Mouse (Mus musculus): ENCODE results near the gene Sart3. TPM values are rescaled to one million over a fixed set of nuclear protein-coding genes. Genes with fewer than 3 reads are reported as not detected.
A peak's percentile ranks its signal among the peaks of the same experiment; 100 is the strongest.

Sart3 gene
- polyA plus RNA-seq, 1 experiment from 2014 or later: 47.4 TPM

- no peak overlapping the region for H3K9ac ChIP-seq
Measured at GRCm38 (mm10) chr5:113703803-113704585, 68.3 kb downstream of the Sart3 start.

GRCm38 (mm10) chr5:113700388-113701023 is 71.8 kb downstream of the Sart3 start:
- Histone ChIP-seq H3K36me3 (no peaks in the 10 kb centered on the region), H3K27ac (replicated peaks) (no peak overlapping the region), H3K27me3 (no peaks in the 10 kb centered on the region), H3K9me3 (no peaks in the 10 kb centered on the region), H3K4me2 (no peak overlapping the region), H3K4me1 (replicated peaks) (peaks cover 21% of the 10 kb centered on the region), H3K9ac (no peak overlapping the region), H3K4me3 (no peak overlapping the region)
- 83% methylated on average over 19 of the region's 19 CpGs for WGBS
- ATAC-seq (ENCODE audit: low FRiP score, low read depth): no peak

More at GRCm38 (mm10) chr5:113703803-113704585, 68.3 kb downstream of the Sart3 start:
- WGBS: 22% methylated on average over 21 of the region's 21 CpGs
- peak overlapping the region; percentile 75 for H3K27ac ChIP-seq (replicated peaks)
- peak; percentile 74 for ATAC-seq (ENCODE audit: low FRiP score, low read depth)
- peaks cover 21% of the 10 kb centered on the region for H3K4me1 ChIP-seq (replicated peaks)
- H3K4me3 ChIP-seq: no peak overlapping the region
- H3K4me2 ChIP-seq: 0 out of 2 replicates have a peak overlapping the region, but pooled peaks have one; percentile 1
- no peaks in the 10 kb centered on the region for H3K36me3 ChIP-seq
- no peaks in the 10 kb centered on the region for H3K9me3 ChIP-seq
- H3K27me3 ChIP-seq: no peaks in the 10 kb centered on the region

DNA sequence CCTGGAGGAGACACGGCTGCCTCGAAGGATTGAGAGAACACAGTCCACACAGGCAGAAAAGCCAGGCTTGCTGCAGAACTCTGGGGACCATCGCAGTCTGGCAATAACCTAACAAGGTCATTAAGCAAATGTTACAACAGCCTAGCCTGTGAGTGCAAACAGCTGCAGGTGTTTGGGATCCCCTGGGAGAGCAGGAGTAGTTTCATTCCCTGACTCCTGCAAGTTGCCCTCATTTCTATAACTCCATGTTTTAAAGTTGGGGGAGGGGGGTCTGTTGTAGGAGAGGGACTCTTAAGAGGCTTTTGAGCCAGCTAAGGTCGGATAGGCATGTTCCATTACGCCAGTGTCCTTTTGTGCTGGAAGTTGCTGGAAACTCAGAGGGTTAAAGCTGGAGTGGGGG is 77.9 kb downstream of the Sart3 start:
- Histone ChIP-seq H3K4me1 (replicated peaks) (peaks cover 26% of the 10 kb centered on the region), H3K36me3 (no peaks in the 10 kb centered on the region), H3K9ac (no peak overlapping the region), H3K27ac (replicated peaks) (peak overlapping the region; percentile 54; the same call in 1 of the 2 replicates), H3K4me2 (no peak overlapping the region), H3K9me3 (no peaks in the 10 kb centered on the region), H3K27me3 (no peaks in the 10 kb centered on the region), H3K4me3 (no peak overlapping the region)
- no peak for ATAC-seq (ENCODE audit: low FRiP score, low read depth)
- 35% methylated on average over 5 of the region's 5 CpGs for WGBS

DNA sequence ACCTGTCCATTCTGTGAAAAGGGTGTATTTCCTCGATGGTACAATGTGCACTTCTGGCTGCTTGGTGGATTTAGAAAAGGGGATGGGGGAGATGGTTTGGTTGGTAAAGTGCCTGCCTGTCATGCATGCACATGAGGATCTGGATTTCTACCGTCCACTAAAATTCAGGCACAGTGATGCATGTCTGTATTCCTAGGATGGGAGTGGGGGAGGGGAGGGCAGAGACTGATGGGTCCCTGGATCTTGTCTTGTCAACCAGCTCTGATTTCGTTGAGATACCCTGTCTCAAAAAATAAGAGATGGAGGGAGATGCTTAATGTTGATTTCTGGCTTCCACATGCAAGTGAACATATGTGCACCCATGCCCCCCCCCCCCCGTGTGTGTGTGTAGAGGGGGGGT is 78.3 kb downstream of the Sart3 start:
- Histone ChIP-seq H3K4me1 (replicated peaks) (peaks cover 30% of the 10 kb centered on the region), H3K27me3 (no peaks in the 10 kb centered on the region), H3K27ac (replicated peaks) (0 out of 2 replicates have a peak overlapping the region, but pooled peaks have one; percentile 54), H3K4me3 (no peak overlapping the region), H3K9ac (no peak overlapping the region), H3K36me3 (no peaks in the 10 kb centered on the region), H3K4me2 (no peak overlapping the region), H3K9me3 (no peaks in the 10 kb centered on the region)
- 50% methylated on average over 4 of the region's 4 CpGs for WGBS
- ATAC-seq (ENCODE audit: low FRiP score, low read depth): no peak

- Histone ChIP-seq H3K4me2 (no peak overlapping the region), H3K9ac (no peak overlapping the region), H3K9me3 (no peaks in the 10 kb centered on the region), H3K36me3 (no peaks in the 10 kb centered on the region), H3K4me1 (replicated peaks) (peaks cover 36% of the 10 kb centered on the region), H3K4me3 (no peak overlapping the region), H3K27ac (replicated peaks) (no peak overlapping the region), H3K27me3 (no peaks in the 10 kb centered on the region)
- no peak for ATAC-seq (ENCODE audit: low FRiP score, low read depth)
- WGBS: 91% methylated on average over 8 of the region's 8 CpGs
Measured at GRCm38 (mm10) chr5:113693196-113693755, 79.0 kb downstream of the Sart3 start.

Other genes starting within 250 kb of the Sart3 start
- gene Cmklr1, start 122.1 kb downstream of the Sart3 start, polyA plus RNA-seq (2015; fragmentation: Nextera tagmentation; extraction: Ambion mirVana): 2.0 and 4.4 TPM in 2 replicates
- gene 1700069L16Rik, start 47.7 kb downstream of the Sart3 start, polyA plus RNA-seq (2015; fragmentation: Nextera tagmentation; extraction: Ambion mirVana): not detected in 2 replicates
- 10.6 and 10.9 TPM in 2 replicates for gene Ficd, start 36.7 kb downstream of the Sart3 start, polyA plus RNA-seq (2015; fragmentation: Nextera tagmentation; extraction: Ambion mirVana)
- 87.6 and 89.9 TPM in 2 replicates for gene Iscu, start 238 bp upstream of the Sart3 start, polyA plus RNA-seq (2015; fragmentation: Nextera tagmentation; extraction: Ambion mirVana)
- gene Tmem119, start 28.0 kb upstream of the Sart3 start, polyA plus RNA-seq (2015; fragmentation: Nextera tagmentation; extraction: Ambion mirVana): 6.5 and 6.6 TPM in 2 replicates
- 2.1 and 3.0 TPM in 2 replicates for gene Selplg, start 60.1 kb upstream of the Sart3 start, polyA plus RNA-seq (2015; fragmentation: Nextera tagmentation; extraction: Ambion mirVana)
- gene Coro1c, start 136.2 kb upstream of the Sart3 start, polyA plus RNA-seq (2015; fragmentation: Nextera tagmentation; extraction: Ambion mirVana): 175 and 182 TPM in 2 replicates
- gene Ssh1, start 221.4 kb upstream of the Sart3 start, polyA plus RNA-seq (2015; fragmentation: Nextera tagmentation; extraction: Ambion mirVana): 12.4 and 12.8 TPM in 2 replicates
- gene Dao, start 231.2 kb upstream of the Sart3 start, polyA plus RNA-seq (2015; fragmentation: Nextera tagmentation; extraction: Ambion mirVana): 0.09 TPM in 1 of 2 replicates, not detected in the other

All from hindbrain, embryonic 15.5 days (tissue).